Mouse (Mus musculus): ENCODE measurements around the gene Ssh2.

DNA sequence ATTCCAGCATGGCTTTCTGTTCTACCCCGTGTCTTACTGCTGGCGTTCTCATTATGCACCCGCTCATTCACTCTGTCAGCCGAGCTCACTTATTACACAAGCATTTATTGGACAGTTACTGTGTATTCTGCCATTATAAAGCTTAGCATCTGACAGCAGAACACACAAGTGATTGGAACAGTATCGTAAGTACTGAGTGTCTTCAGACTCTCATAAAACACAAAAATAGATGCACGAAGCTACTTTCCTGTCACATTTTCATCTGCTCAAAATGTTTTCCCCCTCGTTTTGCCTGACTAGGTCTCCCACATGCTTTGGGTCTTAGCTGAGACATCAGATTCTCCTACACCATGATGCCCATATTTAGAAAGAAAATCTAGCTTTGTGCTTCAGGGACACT is 41.6 kb upstream of the Ssh2 start:
- TF ChIP-seq POLR2A (IDR thresholded peaks at IDR 0.05; ENCODE audit: low read depth, low read length), result no peak
- TF ChIP-seq CTCF (conservative IDR thresholded peaks at IDR 0.05; ENCODE audit: insufficient read depth, insufficient read length, low read depth, low read length), result no peak

Data from kidney, adult 2 months (tissue).